Mouse (Mus musculus) stomach, postnatal 0 days (tissue): Measurements from ENCODE around the gene Cysltr1. TPM values are rescaled to one million over a fixed set of nuclear protein-coding genes. Genes with fewer than 3 reads are reported as not detected.

Experiments used
- ATAC-seq: fragments of 200-750 bp; cut with Nextera tagmentation; 2 replicates; pipeline ENCODE4 v1.8.0; 2017; ENCODE audit not compliant: low FRiP score, low TSS enrichment
- DNase-seq: peaks from one replicate; pipeline ENCODE4 v3.0.0-alpha.2; 2016; ENCODE audit warnings: low spot score
- H3K27ac ChIP-seq: fragments of 300-500 bp; sonication (generic); replicated peaks from 2 replicates; pipeline ENCODE4 v1.5.1; 2014; ENCODE audit warnings: mild to moderate bottlenecking, control low read depth
- H3K27me3 ChIP-seq: fragments of 300-500 bp; sonication (generic); 2 replicates; pipeline ENCODE4 v1.6.1; 2014; ENCODE audit warnings: low read length; ENCODE audit not compliant: control insufficient read depth, insufficient read depth
- H3K36me3 ChIP-seq: fragments of 300-500 bp; sonication (generic); 2 replicates; pipeline ENCODE4 v1.6.1; 2014; ENCODE audit warnings: low read length, mixed read lengths; ENCODE audit not compliant: control insufficient read depth, insufficient read depth
- H3K4me1 ChIP-seq: fragments of 300-500 bp; sonication (generic); replicated peaks from 2 replicates; pipeline ENCODE4 v1.6.1; 2014; ENCODE audit warnings: antibody characterized with exemption; ENCODE audit not compliant: control insufficient read depth, insufficient read depth
- H3K4me2 ChIP-seq: fragments of 300-500 bp; sonication (generic); replicated peaks from 2 replicates; pipeline ENCODE4 v1.6.1; 2014; ENCODE audit warnings: low read depth, mild to moderate bottlenecking, control low read depth, moderate library complexity
- H3K4me3 ChIP-seq: fragments of 300-500 bp; sonication (generic); 2 replicates; pipeline ENCODE4 v1.5.1; 2014; ENCODE audit warnings: low read depth, low read length, control low read depth
- H3K9ac ChIP-seq: fragments of 300-500 bp; sonication (generic); 2 replicates; pipeline ENCODE4 v1.6.1; 2014; ENCODE audit warnings: mild to moderate bottlenecking, low read length, control low read depth, mixed read lengths
- H3K9me3 ChIP-seq: fragments of 300-500 bp; sonication (generic); 2 replicates; pipeline ENCODE4 v1.6.1; 2016; ENCODE audit warnings: low read length; ENCODE audit not compliant: control insufficient read depth
- CTCF ChIP-seq: IDR thresholded peaks from 2 replicates; pipeline ENCODE4 v1.5.1; 2016; ENCODE audit warnings: antibody characterized with exemption, low read depth, mild to moderate bottlenecking, moderate library complexity
- EP300 ChIP-seq: optimal IDR thresholded peaks from 2 replicates; pipeline ENCODE3; 2016; ENCODE audit warnings: antibody characterized with exemption
- WGBS: fragments of 180-500 bp; shearing (Covaris S2); extraction: QIAGEN DNeasy Blood & Tissue Kit; methylation state at CpG from one replicate; pipeline ENCODE4 v1.1.7; 2014; 5-methylcytosine and 5-hydroxymethylcytosine counted together
- polyA plus RNA-seq: library from polyadenylated mRNA; unstranded; fragments of >200 nt; fragmentation: Nextera tagmentation; extraction: Ambion mirVana; gene quantifications from 2 replicates; pipeline ENCODE4 v1.2.1, GENCODE M21; 2015

Gene Cysltr1
- polyA plus RNA-seq, 1 experiment from 2014 or later: 5.4 TPM

GRCm38 (mm10) chrX:106602574-106603258, 763 bp downstream of the Cysltr1 start:
- TF ChIP-seq EP300: no peak
- no peak for DNase-seq
- WGBS: 17% methylated on average over 9 of the region's 9 CpGs
- H3K4me1 ChIP-seq: no peaks in the 10 kb centered on the region
- H3K9ac ChIP-seq: no peak overlapping the region
- peak overlapping the region; percentile 12; the same call in 1 of the 2 replicates for H3K4me3 ChIP-seq
- H3K27me3 ChIP-seq: no peaks in the 10 kb centered on the region
- no peaks in the 10 kb centered on the region for H3K36me3 ChIP-seq
- no peaks in the 10 kb centered on the region for H3K9me3 ChIP-seq
- ATAC-seq: no peak
- H3K27ac ChIP-seq: no peak overlapping the region; the same call in 1 of the 2 replicates
- peak overlapping the region; percentile 34 for H3K4me2 ChIP-seq

GRCm38 (mm10) chrX:106595904-106596303, 7.6 kb downstream of the Cysltr1 start:
- no peak for TF ChIP-seq CTCF
- TF ChIP-seq EP300: no peak
- DNase-seq (no peak), ATAC-seq (no peak)
- no peak overlapping the region for H3K9ac ChIP-seq
- no peak overlapping the region for H3K27ac ChIP-seq
- H3K4me3 ChIP-seq: no peak overlapping the region
- no peaks in the 10 kb centered on the region for H3K4me1 ChIP-seq
- WGBS: 85% methylated on average over 1 of the region's 1 CpGs
- H3K4me2 ChIP-seq: no peak overlapping the region
- no peaks in the 10 kb centered on the region for H3K36me3 ChIP-seq
- H3K27me3 ChIP-seq: no peaks in the 10 kb centered on the region
- no peaks in the 10 kb centered on the region for H3K9me3 ChIP-seq

GRCm38 (mm10) chrX:106593914-106594313, 9.6 kb downstream of the Cysltr1 start:
- Histone ChIP-seq H3K9me3 (no peaks in the 10 kb centered on the region), H3K4me1 (no peaks in the 10 kb centered on the region), H3K4me2 (no peak overlapping the region), H3K9ac (no peak overlapping the region), H3K36me3 (no peaks in the 10 kb centered on the region), H3K27me3 (no peaks in the 10 kb centered on the region), H3K4me3 (no peak overlapping the region), H3K27ac (no peak overlapping the region)
- TF ChIP-seq CTCF (no peak), EP300 (no peak)
- no peak for ATAC-seq
- no peak for DNase-seq

- DNase-seq (no peak), ATAC-seq (no peak)
- Histone ChIP-seq H3K4me1 (no peaks in the 10 kb centered on the region), H3K9me3 (no peaks in the 10 kb centered on the region), H3K4me3 (no peak within 1 kb of the TSS), H3K27me3 (no peaks in the 10 kb centered on the region), H3K4me2 (no peak within 1 kb of the TSS), H3K27ac (no peak within 1 kb of the TSS), H3K36me3 (no peaks in the 10 kb centered on the region), H3K9ac (no peak within 1 kb of the TSS)
- no peak for TF ChIP-seq CTCF
- 41% methylated on average over 3 of the region's 3 CpGs for WGBS
Measured at GRCm38 (mm10) chrX:106582886-106583285, 20.6 kb downstream of the Cysltr1 start, which contains the start of gene Gm5127. Gm5127 (plus strand) TSS chrX:106583186.

- Histone ChIP-seq H3K4me1 (no peaks in the 10 kb centered on the region), H3K9ac (no peak overlapping the region), H3K27ac (no peak overlapping the region), H3K9me3 (no peaks in the 10 kb centered on the region), H3K36me3 (no peaks in the 10 kb centered on the region), H3K27me3 (no peaks in the 10 kb centered on the region), H3K4me2 (no peak overlapping the region), H3K4me3 (no peak overlapping the region)
- 38% methylated on average over 2 of the region's 2 CpGs for WGBS
- ATAC-seq: no peak
- no peak for DNase-seq
- TF ChIP-seq CTCF (no peak), EP300 (no peak)
Measured at GRCm38 (mm10) chrX:106582197-106582596, 21.3 kb downstream of the Cysltr1 start.

GRCm38 (mm10) chrX:106580410-106580809, 23.1 kb downstream of the Cysltr1 start:
- DNase-seq (no peak), ATAC-seq (no peak)
- Histone ChIP-seq H3K9ac (no peak overlapping the region), H3K4me1 (no peaks in the 10 kb centered on the region), H3K36me3 (no peaks in the 10 kb centered on the region), H3K27ac (no peak overlapping the region), H3K4me3 (no peak overlapping the region), H3K27me3 (no peaks in the 10 kb centered on the region), H3K4me2 (no peak overlapping the region), H3K9me3 (no peaks in the 10 kb centered on the region)
- TF ChIP-seq EP300: no peak
- peak; percentile 41 for TF ChIP-seq CTCF
